Mouse (Mus musculus): ENCODE results near the gene Chek1. TPM values are rescaled to one million over a fixed set of nuclear protein-coding genes. Genes with fewer than 3 reads are reported as not detected.
A peak's percentile ranks its signal among the peaks of the same experiment; 100 is the strongest.

Gene Chek1
- 26.0 and 31.2 TPM in 2 replicates for polyA plus RNA-seq (2015; fragmentation: Nextera tagmentation; extraction: Ambion mirVana)

DNA sequence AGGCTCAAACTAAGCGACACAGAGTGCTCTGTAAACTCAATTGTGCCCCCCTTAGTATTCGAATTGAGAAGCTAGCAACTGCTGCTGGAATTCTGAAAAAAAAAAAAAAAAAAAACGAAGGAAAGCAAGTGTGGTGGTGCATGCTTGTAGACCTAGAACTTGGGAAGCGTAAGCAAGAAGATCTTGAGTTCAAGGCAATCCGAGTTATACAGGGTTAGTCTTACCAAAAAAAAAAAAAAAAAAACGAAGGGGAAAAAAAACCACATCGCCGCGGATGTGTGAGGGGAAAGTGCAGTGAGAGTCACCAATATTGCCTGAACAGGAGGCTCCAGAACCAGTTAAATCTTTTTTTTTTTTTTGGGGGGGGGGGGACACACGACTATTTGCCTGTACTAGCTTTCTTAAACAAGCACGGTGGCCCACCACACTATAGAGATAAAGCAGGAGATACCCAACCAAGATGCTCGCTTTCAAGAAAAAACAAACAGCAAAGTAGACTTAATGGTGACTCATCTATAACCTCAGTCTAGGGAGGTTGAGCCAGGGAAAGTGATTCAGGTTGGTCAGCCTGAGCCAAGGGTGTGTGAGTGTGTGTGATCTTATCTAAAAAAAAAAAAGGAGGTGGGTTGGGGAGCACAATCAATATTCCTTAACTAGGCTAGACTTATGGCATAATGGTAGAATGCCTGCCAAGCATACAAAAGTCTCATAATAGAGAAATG is at the start of gene Chek1:
Gene Chek1, minus strand, starts transcription at position 32 of the 722 bp plus-strand sequence.
- H3K4me1 ChIP-seq (replicated peaks) = peaks cover 21% of the 10 kb centered on the region
- peak; percentile 1 for DNase-seq
- peaks cover 32% of the 10 kb centered on the region for H3K36me3 ChIP-seq
- peak; percentile 13; the same call in 1 of the 2 replicates for ATAC-seq (ENCODE audit: low read depth)
- no peaks in the 10 kb centered on the region for H3K27me3 ChIP-seq
- H3K9me3 ChIP-seq (replicated peaks) = no peaks in the 10 kb centered on the region
- WGBS (ENCODE audit: insufficient replicate concordance) = 3% methylated on average over 12 of the region's 12 CpGs
- H3K4me2 ChIP-seq = peak within 1 kb of the TSS; percentile 92
- H3K27ac ChIP-seq = peak within 1 kb of the TSS; percentile 90
- H3K4me3 ChIP-seq (replicated peaks) = peak within 1 kb of the TSS; percentile 84
- H3K9ac ChIP-seq = peak within 1 kb of the TSS; percentile 91

- H3K36me3 ChIP-seq = peaks cover 8% of the 10 kb centered on the region
- H3K4me3 ChIP-seq (replicated peaks) = peak overlapping the region; percentile 98
- WGBS (ENCODE audit: insufficient replicate concordance) = 80% methylated on average over 1 of the region's 1 CpGs
- no peak for ATAC-seq (ENCODE audit: low read depth)
- no peaks in the 10 kb centered on the region for H3K9me3 ChIP-seq (replicated peaks)
- peak overlapping the region; percentile 80 for H3K4me2 ChIP-seq
- DNase-seq = peak; percentile 0
- H3K27ac ChIP-seq = peak overlapping the region; percentile 92
- H3K4me1 ChIP-seq (replicated peaks) = peaks cover 24% of the 10 kb centered on the region
- H3K27me3 ChIP-seq = no peaks in the 10 kb centered on the region
- H3K9ac ChIP-seq = peak overlapping the region; percentile 77
Observed at GRCm38 (mm10) chr9:36769048-36769413, 42.2 kb upstream of the Chek1 start.

DNA sequence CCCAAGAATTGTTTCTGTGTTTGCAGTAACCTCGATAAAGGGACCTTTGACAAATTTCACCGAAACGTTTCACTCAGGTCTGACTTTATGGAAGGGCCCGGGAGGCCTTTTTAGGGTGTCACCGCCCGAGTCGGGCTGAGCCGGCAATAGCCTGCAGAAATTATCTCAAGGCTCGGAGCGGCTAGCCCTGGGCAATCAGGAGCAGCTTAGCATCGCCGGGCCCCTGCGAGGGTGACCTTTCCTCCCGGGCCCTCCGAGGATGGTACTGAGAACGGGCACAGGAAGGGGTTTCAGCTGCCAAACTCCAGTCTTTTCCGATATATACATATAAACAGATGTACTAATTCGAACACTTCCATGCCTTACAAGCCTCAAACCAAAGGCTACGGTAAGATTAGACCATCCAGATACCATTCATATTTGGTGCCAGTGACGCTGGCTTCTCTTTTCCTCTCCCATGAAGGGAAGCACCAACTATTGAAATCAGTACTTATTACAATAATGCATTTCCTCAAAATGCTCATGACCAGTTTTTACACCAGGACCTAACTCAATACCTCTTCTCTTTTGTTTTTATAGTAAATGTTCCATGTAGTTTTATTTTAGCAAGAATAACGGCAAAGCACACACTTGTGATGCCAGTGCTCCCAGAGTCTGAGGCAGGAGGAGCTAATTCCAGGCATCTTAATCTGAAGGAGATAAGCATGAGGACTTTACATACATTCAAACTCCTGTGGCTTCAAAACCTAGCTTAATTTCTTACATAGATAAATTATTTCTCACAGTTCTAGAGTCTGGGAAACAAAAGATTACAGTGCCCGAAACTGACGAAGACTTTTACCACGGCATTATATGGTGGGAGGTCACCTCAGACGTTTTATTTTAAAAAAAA is 41.5 kb upstream of the Chek1 start:
- Histone ChIP-seq H3K27me3 (no peaks in the 10 kb centered on the region), H3K4me2 (peak overlapping the region; percentile 80), H3K4me3 (replicated peaks) (peak overlapping the region; percentile 98), H3K36me3 (peaks cover 13% of the 10 kb centered on the region), H3K4me1 (replicated peaks) (peaks cover 24% of the 10 kb centered on the region), H3K9ac (peak overlapping the region; percentile 77), H3K27ac (peak overlapping the region; percentile 92), H3K9me3 (replicated peaks) (no peaks in the 10 kb centered on the region)
- 8% methylated on average over 25 of the region's 25 CpGs for WGBS (ENCODE audit: insufficient replicate concordance)
- peak; percentile 30 for ATAC-seq (ENCODE audit: low read depth)
- DNase-seq = no peak

GRCm38 (mm10) chr9:36767203-36768143 is 40.6 kb upstream of the Chek1 start, which contains the start of gene Stt3a:
Gene Stt3a, minus strand, starts transcription at chr9:36767679.
- H3K4me1 ChIP-seq (replicated peaks) = peaks cover 24% of the 10 kb centered on the region

GRCm38 (mm10) chr9:36764378-36764777 is 37.5 kb upstream of the Chek1 start:
- H3K9me3 ChIP-seq (replicated peaks) = no peaks in the 10 kb centered on the region
- WGBS (ENCODE audit: insufficient replicate concordance) = 80% methylated on average over 1 of the region's 1 CpGs
- ATAC-seq (ENCODE audit: low read depth) = no peak
- H3K27me3 ChIP-seq = no peaks in the 10 kb centered on the region
- no peak overlapping the region for H3K9ac ChIP-seq
- no peak overlapping the region for H3K4me2 ChIP-seq
- H3K4me1 ChIP-seq (replicated peaks) = peaks cover 24% of the 10 kb centered on the region
- H3K4me3 ChIP-seq (replicated peaks) = no peak overlapping the region
- DNase-seq = no peak
- no peak overlapping the region for H3K27ac ChIP-seq
- H3K36me3 ChIP-seq = peaks cover 41% of the 10 kb centered on the region

More at GRCm38 (mm10) chr9:36767203-36768143, 40.6 kb upstream of the Chek1 start, which contains the start of gene Stt3a:
- peak; percentile 99 for DNase-seq
- peak; percentile 98 for ATAC-seq (ENCODE audit: low read depth)
- peak within 1 kb of the TSS; percentile 84 for H3K4me2 ChIP-seq
- H3K9ac ChIP-seq = peak within 1 kb of the TSS; percentile 90
- H3K27me3 ChIP-seq = no peaks in the 10 kb centered on the region
- H3K9me3 ChIP-seq (replicated peaks) = no peaks in the 10 kb centered on the region
- H3K4me3 ChIP-seq (replicated peaks) = peak within 1 kb of the TSS; percentile 98
- H3K27ac ChIP-seq = peak within 1 kb of the TSS; percentile 92
- under 1% methylated on average over 60 of the region's 60 CpGs for WGBS (ENCODE audit: insufficient replicate concordance)
- H3K36me3 ChIP-seq = peaks cover 18% of the 10 kb centered on the region

- Histone ChIP-seq H3K4me1 (replicated peaks) (peaks cover 21% of the 10 kb centered on the region), H3K27ac (peak overlapping the region; percentile 90), H3K9me3 (replicated peaks) (no peaks in the 10 kb centered on the region), H3K27me3 (no peaks in the 10 kb centered on the region), H3K9ac (peak overlapping the region; percentile 91), H3K36me3 (peaks cover 34% of the 10 kb centered on the region), H3K4me2 (peak overlapping the region; percentile 92), H3K4me3 (replicated peaks) (peak overlapping the region; percentile 84)
- under 1% methylated on average over 53 of the region's 53 CpGs for WGBS (ENCODE audit: insufficient replicate concordance)
- DNase-seq = peak; percentile 87
- ATAC-seq (ENCODE audit: low read depth) = peak; percentile 87
Observed at GRCm38 (mm10) chr9:36726131-36727033, 483 bp downstream of the Chek1 start.

- no peak overlapping the region for H3K27ac ChIP-seq
- peaks cover 65% of the 10 kb centered on the region for H3K36me3 ChIP-seq
- H3K4me1 ChIP-seq (replicated peaks) = no peaks in the 10 kb centered on the region
- no peak overlapping the region for H3K4me3 ChIP-seq (replicated peaks)
- H3K9me3 ChIP-seq (replicated peaks) = no peaks in the 10 kb centered on the region
- H3K4me2 ChIP-seq = no peak overlapping the region
- H3K27me3 ChIP-seq = no peaks in the 10 kb centered on the region
- H3K9ac ChIP-seq = no peak overlapping the region
- DNase-seq (no peak), ATAC-seq (ENCODE audit: low read depth) (no peak)
- WGBS (ENCODE audit: insufficient replicate concordance) = 83% methylated on average over 3 of the region's 3 CpGs
Observed at GRCm38 (mm10) chr9:36716624-36717023, 10.2 kb downstream of the Chek1 start.

- peaks cover 33% of the 10 kb centered on the region for H3K36me3 ChIP-seq
- no peak overlapping the region for H3K9ac ChIP-seq
- H3K4me2 ChIP-seq = no peak overlapping the region
- WGBS (ENCODE audit: insufficient replicate concordance) = 37% methylated on average over 6 of the region's 6 CpGs
- no peaks in the 10 kb centered on the region for H3K9me3 ChIP-seq (replicated peaks)
- DNase-seq = no peak
- peaks cover 6% of the 10 kb centered on the region; the same call in 1 of the 2 replicates for H3K4me1 ChIP-seq (replicated peaks)
- ATAC-seq (ENCODE audit: low read depth) = no peak
- H3K4me3 ChIP-seq (replicated peaks) = no peak overlapping the region
- H3K27ac ChIP-seq = no peak overlapping the region
- no peaks in the 10 kb centered on the region for H3K27me3 ChIP-seq
Observed at GRCm38 (mm10) chr9:36707304-36707703, 19.6 kb downstream of the Chek1 start.

DNA sequence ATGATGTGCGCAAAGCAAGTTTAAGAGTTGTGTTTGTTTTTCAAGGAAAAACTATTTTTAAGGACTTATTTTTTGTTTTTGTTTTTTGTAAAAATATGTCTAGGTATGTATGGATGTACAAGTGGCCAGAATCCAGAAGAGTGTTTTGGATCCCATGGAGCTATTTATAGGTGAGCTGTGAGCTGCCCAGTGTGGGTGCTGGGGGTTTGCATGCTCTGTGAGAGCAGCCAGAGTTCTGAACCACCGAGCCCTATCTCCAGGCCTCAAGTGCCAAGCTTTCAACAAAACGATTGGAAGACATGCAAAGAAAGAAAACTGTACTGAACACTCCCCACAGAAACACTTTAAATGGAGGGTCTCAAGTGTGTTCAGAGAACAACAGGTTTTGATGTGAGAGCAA is 20.9 kb downstream of the Chek1 start:
- Histone ChIP-seq H3K9me3 (replicated peaks) (no peaks in the 10 kb centered on the region), H3K9ac (no peak overlapping the region), H3K36me3 (peaks cover 27% of the 10 kb centered on the region), H3K4me2 (no peak overlapping the region), H3K4me1 (replicated peaks) (peaks cover 6% of the 10 kb centered on the region; the same call in 1 of the 2 replicates), H3K4me3 (replicated peaks) (no peak overlapping the region), H3K27me3 (no peaks in the 10 kb centered on the region), H3K27ac (no peak overlapping the region)
- WGBS (ENCODE audit: insufficient replicate concordance) = 69% methylated on average over 3 of the region's 3 CpGs
- DNase-seq (no peak), ATAC-seq (ENCODE audit: low read depth) (no peak)

DNA sequence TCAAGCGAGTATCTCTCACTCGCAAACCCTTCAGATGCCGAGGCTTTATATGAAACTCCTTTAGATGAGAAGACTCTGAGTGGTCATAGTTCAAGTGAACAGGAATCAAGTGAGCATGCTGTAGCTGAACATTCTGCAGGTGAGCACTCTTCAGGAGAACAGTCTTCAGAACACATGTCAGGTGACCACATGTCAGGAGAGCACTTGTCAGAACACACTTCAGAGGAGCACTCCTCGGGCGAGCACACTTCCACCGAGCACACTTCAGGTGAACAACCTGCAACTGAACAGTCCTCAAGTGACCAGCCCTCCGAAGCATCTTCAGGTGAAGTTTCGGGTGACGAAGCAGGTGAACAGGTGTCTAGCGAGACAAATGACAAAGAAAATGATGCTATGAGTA is 32.6 kb downstream of the Chek1 start:
- Histone ChIP-seq H3K27me3 (no peaks in the 10 kb centered on the region), H3K9ac (no peak overlapping the region), H3K27ac (no peak overlapping the region), H3K4me3 (replicated peaks) (no peak overlapping the region), H3K9me3 (replicated peaks) (no peaks in the 10 kb centered on the region), H3K4me2 (no peak overlapping the region), H3K4me1 (replicated peaks) (no peaks in the 10 kb centered on the region), H3K36me3 (no peaks in the 10 kb centered on the region)
- ATAC-seq (ENCODE audit: low read depth) = no peak
- WGBS (ENCODE audit: insufficient replicate concordance) = 75% methylated on average over 10 of the region's 10 CpGs
- DNase-seq = no peak
